Mouse (Mus musculus) stomach, embryonic 15.5 days (tissue): ENCODE measurements around the gene Fam71d. TPM values are rescaled to one million over a fixed set of nuclear protein-coding genes. Genes with fewer than 3 reads are reported as not detected.

ENCODE experiments used
- ATAC-seq: fragments of 200-750 bp; cut with Nextera tagmentation; 2 replicates; pipeline ENCODE4 v1.8.0; 2017; ENCODE audit warnings: low read depth, moderate number of reproducible peaks, moderate TSS enrichment; ENCODE audit not compliant: insufficient read depth, low FRiP score
- H3K27ac ChIP-seq: fragments of 300-500 bp; sonication (generic); 2 replicates; pipeline ENCODE4 v1.5.1; 2015; ENCODE audit warnings: mild to moderate bottlenecking, inconsistent platforms
- H3K27me3 ChIP-seq: fragments of 300-500 bp; sonication (generic); replicated peaks from 2 replicates; pipeline ENCODE4 v1.6.1; 2015; ENCODE audit warnings: inconsistent platforms
- H3K36me3 ChIP-seq: fragments of 300-500 bp; sonication (generic); 2 replicates; pipeline ENCODE4 v1.6.1; 2015; ENCODE audit warnings: inconsistent platforms
- H3K4me1 ChIP-seq: fragments of 300-500 bp; sonication (generic); 2 replicates; pipeline ENCODE4 v1.6.1; 2015; ENCODE audit warnings: inconsistent platforms
- H3K4me2 ChIP-seq: fragments of 300-500 bp; sonication (generic); 2 replicates; pipeline ENCODE4 v1.6.1; 2015; ENCODE audit warnings: mild to moderate bottlenecking, inconsistent platforms
- H3K4me3 ChIP-seq: fragments of 300-500 bp; sonication (generic); replicated peaks from 2 replicates; pipeline ENCODE4 v1.5.1; 2015; ENCODE audit warnings: inconsistent platforms
- H3K9ac ChIP-seq: fragments of 300-500 bp; sonication (generic); 2 replicates; pipeline ENCODE4 v1.6.1; 2015; ENCODE audit warnings: inconsistent platforms
- H3K9me3 ChIP-seq: fragments of 300-500 bp; sonication (generic); 2 replicates; pipeline ENCODE4 v1.6.1; 2016; ENCODE audit warnings: inconsistent platforms
- WGBS: fragments of 180-500 bp; shearing (Covaris S2); methylation state at CpG from one replicate; pipeline ENCODE4 v1.1.7; 2015; 5-methylcytosine and 5-hydroxymethylcytosine counted together
- polyA plus RNA-seq: library from polyadenylated mRNA; unstranded; fragments of >200 nt; fragmentation: Nextera tagmentation; extraction: Ambion mirVana; gene quantifications from 2 replicates; pipeline ENCODE4 v1.2.1, GENCODE M21; 2015

The Fam71d gene
- polyA plus RNA-seq, 1 experiment from 2014 or later: not detected

DNA sequence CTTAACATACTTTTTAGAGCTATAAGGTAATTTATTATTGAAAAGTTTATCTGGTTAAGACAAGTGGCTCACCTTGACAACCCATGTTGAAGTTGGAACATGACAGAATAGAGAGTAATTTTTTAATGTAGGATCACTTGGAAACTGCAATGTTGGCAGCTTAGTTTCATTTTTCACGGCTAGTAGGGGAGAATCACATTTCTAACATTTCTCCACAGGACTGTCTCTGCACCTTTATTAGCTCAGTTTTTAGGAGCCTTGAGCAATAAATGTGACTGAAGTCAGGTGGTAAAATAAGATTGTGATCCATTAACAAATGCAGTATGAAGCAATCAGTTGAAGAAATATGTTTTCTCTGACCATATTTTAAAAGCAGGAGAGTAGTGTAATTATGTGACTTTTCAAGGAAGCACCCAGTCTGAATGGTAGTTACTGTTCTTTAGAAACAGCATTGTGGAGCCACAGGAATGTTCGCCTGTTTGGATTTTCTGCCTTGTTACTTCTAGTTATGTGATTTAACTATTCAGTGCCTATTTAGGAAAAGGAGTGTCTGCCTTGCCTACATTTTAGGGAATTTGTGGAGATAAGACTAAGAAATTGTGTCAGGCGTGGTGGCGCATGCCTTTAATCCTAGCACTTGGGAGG, 87.2 kb downstream of the Fam71d start:
- Histone ChIP-seq H3K9ac (no peak overlapping the region), H3K27ac (no peak overlapping the region), H3K36me3 (no peaks in the 10 kb centered on the region), H3K4me1 (peaks cover 3% of the 10 kb centered on the region; the same call in 1 of the 2 replicates), H3K4me2 (no peak overlapping the region), H3K9me3 (no peaks in the 10 kb centered on the region), H3K4me3 (no peak overlapping the region), H3K27me3 (no peaks in the 10 kb centered on the region)
- no peak for ATAC-seq
- 65% methylated on average over 4 of the region's 4 CpGs for WGBS

Other genes with a start within 250 kb of the Fam71d start
- gene Mpp5, start 57.4 kb downstream of the Fam71d start, polyA plus RNA-seq: 20.7 and 21.2 TPM in 2 replicates
- 59.3 and 60.5 TPM in 2 replicates for gene Atp6v1d, start 170.1 kb downstream of the Fam71d start, polyA plus RNA-seq
- gene Eif2s1, start 170.3 kb downstream of the Fam71d start, polyA plus RNA-seq: 202 and 224 TPM in 2 replicates
- gene Plek2, start 215.4 kb downstream of the Fam71d start, polyA plus RNA-seq: 24.5 and 25.3 TPM in 2 replicates